Mouse (Mus musculus) heart, postnatal 0 days (tissue): ENCODE measurements around the gene Lrrc4. TPM values are rescaled to one million over a fixed set of nuclear protein-coding genes. Genes with fewer than 3 reads are reported as not detected.

Experiments used
- ATAC-seq: fragments of 200-750 bp; cut with Nextera tagmentation; 2 replicates; pipeline ENCODE4 v1.8.0; 2017; ENCODE audit warnings: low read depth, moderate number of reproducible peaks, moderate library complexity; ENCODE audit not compliant: insufficient read depth
- DNase-seq: peaks from one replicate; pipeline ENCODE4 v3.0.0-alpha.2; 2016; ENCODE audit warnings: low spot score
- H3K27ac ChIP-seq: fragments of 300-500 bp; sonication (generic); 2 replicates; pipeline ENCODE4 v1.5.1; 2014; ENCODE audit warnings: low read depth, mild to moderate bottlenecking
- H3K27me3 ChIP-seq: fragments of 300-500 bp; sonication (generic); 2 replicates; pipeline ENCODE4 v1.6.1; 2014; ENCODE audit warnings: low read length, mixed read lengths; ENCODE audit not compliant: control insufficient read depth, insufficient read depth
- H3K36me3 ChIP-seq: fragments of 300-500 bp; sonication (generic); replicated peaks from 2 replicates; pipeline ENCODE4 v1.6.1; 2014; ENCODE audit warnings: low read length, mixed read lengths; ENCODE audit not compliant: control insufficient read depth, insufficient read depth
- H3K4me1 ChIP-seq: fragments of 300-500 bp; sonication (generic); 2 replicates; pipeline ENCODE4 v1.6.1; 2014; ENCODE audit warnings: antibody characterized with exemption; ENCODE audit not compliant: control insufficient read depth, insufficient read depth
- H3K4me2 ChIP-seq: fragments of 300-500 bp; sonication (generic); 2 replicates; pipeline ENCODE4 v1.6.1; 2014; ENCODE audit warnings: low read depth, mild to moderate bottlenecking, low read length, moderate library complexity
- H3K4me3 ChIP-seq: fragments of 300-500 bp; sonication (generic); 2 replicates; pipeline ENCODE4 v1.5.1; 2014; ENCODE audit warnings: low read depth, low read length
- H3K9ac ChIP-seq: fragments of 300-500 bp; sonication (generic); replicated peaks from 2 replicates; pipeline ENCODE4 v1.6.1; 2014; ENCODE audit warnings: low read depth, low read length, mixed read lengths
- H3K9me3 ChIP-seq: fragments of 300-500 bp; sonication (generic); replicated peaks from 2 replicates; pipeline ENCODE4 v1.6.1; 2016; ENCODE audit warnings: low read length; ENCODE audit not compliant: control insufficient read depth
- CTCF ChIP-seq: IDR thresholded peaks from 2 replicates; pipeline ENCODE4 v1.5.1; 2016; ENCODE audit warnings: antibody characterized with exemption, control low read depth, low read depth
- EP300 ChIP-seq: IDR thresholded peaks from 2 replicates; pipeline ENCODE4 v1.6.1; 2016; ENCODE audit warnings: antibody characterized with exemption, low read depth
- WGBS: fragments of 180-500 bp; shearing (Covaris S2); extraction: QIAGEN DNeasy Blood & Tissue Kit; methylation state at CpG from one replicate; pipeline ENCODE4 v1.1.7; 2014; 5-methylcytosine and 5-hydroxymethylcytosine counted together
- polyA plus RNA-seq: library from polyadenylated mRNA; unstranded; fragments of >200 nt; fragmentation: Nextera tagmentation; extraction: Ambion mirVana; gene quantifications from 2 replicates; pipeline ENCODE4 v1.2.1, GENCODE M21; 2015
- total RNA-seq: library from RNA; depleted of rRNA; stranded (reverse); fragments of >200 nt; gene quantifications from 2 replicates; pipeline ENCODE4 v1.2.3, GENCODE M21; 2014; ENCODE audit warnings: low replicate concordance

Gene Lrrc4
- total and polyA plus RNA-seq, 2 experiments from 2014 or later = 0.12 to 1.8 TPM

- H3K4me2 ChIP-seq = no peak overlapping the region
- H3K9ac ChIP-seq = no peak overlapping the region
- H3K27ac ChIP-seq = no peak overlapping the region
- DNase-seq (no peak), ATAC-seq (no peak)
- 44% methylated on average over 6 of the region's 6 CpGs for WGBS
- no peak overlapping the region for H3K4me3 ChIP-seq
- H3K9me3 ChIP-seq = no peaks in the 10 kb centered on the region
- no peaks in the 10 kb centered on the region for H3K27me3 ChIP-seq
- 0 out of 2 replicates have a peak, but pooled peaks cover 4% of the 10 kb centered on the region for H3K36me3 ChIP-seq
- H3K4me1 ChIP-seq = peaks cover 14% of the 10 kb centered on the region; the same call in 1 of the 2 replicates
- no peak for TF ChIP-seq EP300
- TF ChIP-seq CTCF = no peak
Measured at GRCm38 (mm10) chr6:28787133-28787532, 44.4 kb downstream of the Lrrc4 start.

DNA sequence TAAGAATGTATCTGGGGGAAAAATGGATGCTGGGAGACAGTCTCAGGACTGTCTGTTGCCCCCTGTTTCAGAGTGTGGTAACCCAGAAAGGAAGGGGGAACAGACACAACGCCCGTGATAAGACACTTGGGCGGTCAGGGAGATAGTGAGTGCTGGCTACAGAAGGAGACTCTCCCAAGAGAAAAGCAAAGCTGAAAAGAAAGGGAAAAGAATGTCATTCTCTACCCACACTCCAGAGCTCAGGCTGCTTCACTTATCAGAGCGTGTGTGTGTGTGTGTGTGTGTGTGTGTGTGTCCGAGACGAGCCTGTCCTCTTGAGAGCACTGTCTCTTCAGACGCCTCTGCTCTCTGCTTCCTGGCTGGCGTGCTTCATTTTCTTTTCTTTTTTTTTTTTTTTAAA, 45.8 kb downstream of the Lrrc4 start:
- ATAC-seq (no peak), DNase-seq (no peak)
- H3K4me1 ChIP-seq = peaks cover 25% of the 10 kb centered on the region
- WGBS = 41% methylated on average over 8 of the region's 8 CpGs
- no peaks in the 10 kb centered on the region for H3K9me3 ChIP-seq
- no peak overlapping the region for H3K9ac ChIP-seq
- no peak overlapping the region for H3K27ac ChIP-seq
- H3K36me3 ChIP-seq = 0 out of 2 replicates have a peak, but pooled peaks cover 4% of the 10 kb centered on the region
- H3K27me3 ChIP-seq = no peaks in the 10 kb centered on the region
- H3K4me3 ChIP-seq = no peak overlapping the region
- TF ChIP-seq CTCF = no peak
- TF ChIP-seq EP300 = no peak
- no peak overlapping the region for H3K4me2 ChIP-seq

DNA sequence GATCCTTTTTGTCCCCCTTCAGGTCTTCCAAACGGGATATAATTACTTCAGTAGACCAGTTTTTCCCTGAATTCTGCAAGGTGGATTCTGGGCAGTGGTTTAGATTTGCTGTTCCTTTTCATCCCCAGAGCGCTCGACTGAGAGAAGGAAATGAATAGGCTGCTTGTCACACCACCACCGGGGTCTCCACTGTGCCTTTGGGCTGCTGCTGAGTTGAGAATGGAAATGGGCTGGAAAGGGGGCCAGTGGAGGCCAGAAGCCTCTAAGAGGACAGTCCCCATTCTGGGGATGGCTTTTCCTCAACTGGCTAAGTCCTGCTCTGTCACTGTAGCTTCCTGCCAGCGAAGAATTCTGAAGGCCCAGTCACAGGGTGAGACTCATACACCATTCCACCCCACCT, 47.6 kb downstream of the Lrrc4 start:
- no peak for ATAC-seq
- no peak for DNase-seq
- no peaks in the 10 kb centered on the region for H3K27me3 ChIP-seq
- H3K9me3 ChIP-seq = no peaks in the 10 kb centered on the region
- TF ChIP-seq EP300 (no peak), CTCF (no peak)
- no peak overlapping the region for H3K4me2 ChIP-seq
- H3K27ac ChIP-seq = no peak overlapping the region
- no peak overlapping the region for H3K4me3 ChIP-seq
- H3K4me1 ChIP-seq = peaks cover 21% of the 10 kb centered on the region
- no peak overlapping the region for H3K9ac ChIP-seq
- no peaks in the 10 kb centered on the region for H3K36me3 ChIP-seq
- WGBS = 83% methylated on average over 5 of the region's 5 CpGs

DNA sequence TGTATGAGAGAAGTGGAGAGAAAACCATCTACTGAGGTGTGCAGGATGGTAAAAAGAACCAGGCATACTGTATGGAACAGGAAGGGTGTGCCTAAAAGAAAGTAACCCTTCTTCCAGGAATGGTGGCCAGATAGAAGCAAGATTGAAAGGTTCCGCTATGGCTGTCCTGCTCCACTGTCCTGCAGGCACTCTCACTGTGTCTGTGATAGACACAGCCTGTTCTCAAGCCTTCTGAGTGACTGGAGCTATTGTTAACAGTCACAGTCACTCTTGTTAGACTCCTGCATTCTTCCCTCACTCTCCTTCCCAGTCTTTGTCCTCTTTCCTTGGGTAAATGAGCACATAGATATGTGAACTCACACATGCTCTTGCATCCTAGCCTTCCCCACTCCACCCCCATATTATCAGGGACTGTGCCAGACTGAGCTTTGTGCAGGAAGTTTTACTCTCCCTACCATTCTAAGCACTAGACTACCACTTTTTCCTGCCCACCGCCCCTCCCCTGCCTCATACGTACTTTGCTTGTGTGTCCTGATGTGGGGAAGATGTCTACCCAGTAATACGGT, 48.4 kb downstream of the Lrrc4 start:
- H3K4me1 ChIP-seq = peaks cover 21% of the 10 kb centered on the region
- no peak overlapping the region for H3K4me3 ChIP-seq
- 74% methylated on average over 4 of the region's 4 CpGs for WGBS
- TF ChIP-seq EP300 (no peak), CTCF (no peak)
- DNase-seq (no peak), ATAC-seq (no peak)
- no peaks in the 10 kb centered on the region for H3K27me3 ChIP-seq
- no peaks in the 10 kb centered on the region for H3K36me3 ChIP-seq
- no peak overlapping the region for H3K4me2 ChIP-seq
- H3K9ac ChIP-seq = no peak overlapping the region
- no peak overlapping the region for H3K27ac ChIP-seq
- no peaks in the 10 kb centered on the region for H3K9me3 ChIP-seq

DNA sequence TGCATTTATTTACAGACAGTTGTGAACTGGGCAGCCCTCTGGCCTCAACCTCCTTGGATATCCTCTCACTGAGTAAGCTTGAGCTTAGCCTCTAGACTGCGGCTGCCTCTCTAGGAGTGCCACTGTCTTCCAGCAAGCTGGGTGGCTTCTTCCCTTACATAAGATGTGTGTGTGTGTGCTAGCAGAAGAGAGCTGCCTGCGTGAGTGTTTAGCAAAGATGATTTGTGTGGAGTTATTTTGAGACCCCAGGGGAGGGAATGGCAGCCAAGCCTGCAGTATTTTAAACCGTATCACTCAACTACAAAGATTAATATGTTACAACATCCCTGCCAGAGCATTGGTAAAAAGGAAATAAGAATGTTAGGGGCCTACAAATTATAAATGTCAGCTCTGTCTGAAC, 49.9 kb downstream of the Lrrc4 start:
- no peak overlapping the region for H3K4me2 ChIP-seq
- peaks cover 21% of the 10 kb centered on the region for H3K4me1 ChIP-seq
- no peak overlapping the region for H3K4me3 ChIP-seq
- WGBS = 37% methylated on average over 3 of the region's 3 CpGs
- DNase-seq (no peak), ATAC-seq (no peak)
- H3K36me3 ChIP-seq = no peaks in the 10 kb centered on the region
- no peak for TF ChIP-seq EP300
- H3K27me3 ChIP-seq = no peaks in the 10 kb centered on the region
- H3K27ac ChIP-seq = no peak overlapping the region
- H3K9me3 ChIP-seq = no peaks in the 10 kb centered on the region
- no peak overlapping the region for H3K9ac ChIP-seq

DNA sequence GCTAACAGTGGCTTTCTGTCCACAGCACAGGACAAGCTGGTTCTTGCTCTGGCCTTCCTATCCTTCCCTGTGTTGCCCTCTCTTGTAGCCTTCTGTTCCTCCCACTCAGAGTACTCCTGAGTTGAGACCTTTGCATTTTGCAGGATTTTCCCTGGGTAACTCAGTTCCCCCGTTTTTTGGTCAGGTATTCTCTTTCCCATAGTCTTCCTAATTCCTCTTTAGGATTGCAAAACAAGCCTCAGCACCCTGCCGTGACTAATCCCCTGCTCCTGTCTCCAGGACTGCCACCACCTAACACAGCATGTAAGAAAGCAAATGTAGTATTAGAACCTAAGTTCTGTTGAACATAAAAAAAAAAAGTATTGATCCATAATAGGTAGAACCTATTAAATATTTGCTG, 60.2 kb downstream of the Lrrc4 start:
- Histone ChIP-seq H3K36me3 (no peaks in the 10 kb centered on the region), H3K9ac (no peak overlapping the region), H3K27me3 (no peaks in the 10 kb centered on the region), H3K4me2 (no peak overlapping the region), H3K4me1 (peaks cover 6% of the 10 kb centered on the region; the same call in 1 of the 2 replicates), H3K4me3 (no peak overlapping the region), H3K27ac (no peak overlapping the region), H3K9me3 (no peaks in the 10 kb centered on the region)
- ATAC-seq (no peak), DNase-seq (no peak)
- TF ChIP-seq CTCF (no peak), EP300 (no peak)
- WGBS = 56% methylated on average over 2 of the region's 2 CpGs
